Mouse (Mus musculus): ENCODE measurements around the gene Stambp.

The Stambp gene

DNA sequence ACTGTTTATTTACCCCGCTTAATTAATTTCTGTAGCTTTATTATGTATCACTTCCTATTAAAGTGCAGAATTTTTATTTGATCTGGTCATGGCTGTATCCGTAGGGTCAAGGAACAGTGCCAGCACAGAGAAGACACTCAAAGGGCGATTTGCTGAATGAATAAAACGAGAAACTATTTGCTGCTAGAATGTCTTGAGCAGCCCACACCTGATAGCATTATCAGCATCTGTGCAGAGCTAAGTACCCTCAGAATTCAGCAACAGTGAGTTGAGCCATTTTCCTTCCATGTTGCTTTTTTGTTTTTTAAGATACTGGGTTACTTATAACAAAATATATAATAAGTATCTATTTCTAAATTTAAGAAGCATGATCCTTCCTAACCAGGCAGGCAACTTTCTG lies 67.0 kb downstream of the Stambp start:
- ATAC-seq (ENCODE audit: insufficient number of reproducible peaks, low FRiP score, low TSS enrichment) = no peak

DNA sequence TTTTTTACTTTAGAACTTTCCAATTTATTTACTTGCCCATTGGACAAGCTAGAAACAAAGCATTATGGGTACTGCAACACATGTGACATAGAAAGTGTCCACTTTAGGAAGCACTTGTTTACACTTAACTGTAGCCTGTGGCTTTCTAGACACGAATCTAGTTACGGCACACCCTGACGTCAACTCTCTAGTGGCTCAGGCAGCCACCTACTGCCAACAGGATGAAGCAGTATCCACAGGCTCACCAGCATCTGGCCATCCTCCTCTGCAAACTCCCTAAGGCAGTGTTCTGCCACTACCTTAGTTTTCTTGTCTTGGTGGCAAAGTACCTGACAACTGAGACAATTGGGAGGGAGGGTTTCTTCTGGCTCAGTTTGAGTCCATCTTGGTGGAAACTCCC lies 69.2 kb downstream of the Stambp start:
- no peak for ATAC-seq (ENCODE audit: insufficient number of reproducible peaks, low FRiP score, low TSS enrichment)

DNA sequence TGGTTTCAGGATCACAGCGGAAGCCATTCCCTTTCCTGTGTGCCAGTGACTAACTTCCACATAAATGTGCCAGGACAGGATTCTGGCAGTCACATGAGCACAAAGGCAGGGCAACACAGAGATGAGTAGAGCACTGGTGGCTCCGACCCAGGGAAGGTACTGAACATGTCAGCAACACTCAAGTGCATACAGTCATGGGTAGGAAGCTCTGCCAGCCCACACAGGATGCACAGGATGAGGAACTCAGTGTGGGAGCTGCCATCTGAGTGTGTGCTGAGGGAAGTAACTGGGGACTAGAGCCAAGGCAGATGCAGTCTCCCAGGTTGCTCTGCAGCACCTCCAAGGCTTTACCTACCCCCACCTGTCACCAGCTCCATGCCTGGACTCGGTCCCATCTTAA lies 69.9 kb downstream of the Stambp start:
- no peak for ATAC-seq (ENCODE audit: insufficient number of reproducible peaks, low FRiP score, low TSS enrichment)

DNA sequence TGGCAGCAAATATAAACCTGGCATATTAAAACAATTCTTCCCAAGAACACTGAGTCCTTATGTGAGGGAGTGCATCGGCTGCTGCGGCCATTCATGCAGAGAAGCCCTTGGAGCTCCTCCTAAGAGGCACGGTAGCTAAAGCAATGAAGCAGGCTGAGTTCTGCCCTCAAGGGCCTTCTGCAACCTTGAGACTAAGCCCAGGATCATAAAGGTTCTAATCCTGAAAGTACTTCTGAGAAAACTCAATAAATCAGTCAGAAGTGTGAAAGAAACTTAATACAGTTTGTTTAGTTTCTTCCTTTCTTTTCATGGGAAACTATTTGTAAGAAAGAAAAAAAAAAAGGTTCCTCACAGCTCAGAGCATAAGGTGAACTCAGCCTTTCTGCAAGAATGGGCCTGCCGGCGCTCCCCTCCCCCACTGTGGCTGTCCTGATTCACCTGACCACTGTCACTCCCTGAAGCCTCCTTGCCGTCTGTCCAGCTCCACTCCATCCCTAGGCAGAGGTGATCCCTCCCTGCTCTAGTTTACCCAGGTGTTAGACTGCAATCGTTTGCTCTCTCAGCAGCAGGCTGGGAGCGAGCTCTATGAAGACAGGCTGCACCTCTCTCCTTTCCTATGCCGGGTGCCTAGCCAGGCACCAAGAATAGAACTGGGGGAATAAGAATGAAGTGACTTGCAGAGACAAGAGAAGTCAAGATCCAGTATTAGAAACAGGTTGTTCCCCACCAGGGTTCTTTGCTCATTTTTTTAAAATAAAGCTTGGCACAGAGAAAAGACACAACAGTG lies 70.8 kb downstream of the Stambp start:
- ATAC-seq (ENCODE audit: insufficient number of reproducible peaks, low FRiP score, low TSS enrichment) = no peak

DNA sequence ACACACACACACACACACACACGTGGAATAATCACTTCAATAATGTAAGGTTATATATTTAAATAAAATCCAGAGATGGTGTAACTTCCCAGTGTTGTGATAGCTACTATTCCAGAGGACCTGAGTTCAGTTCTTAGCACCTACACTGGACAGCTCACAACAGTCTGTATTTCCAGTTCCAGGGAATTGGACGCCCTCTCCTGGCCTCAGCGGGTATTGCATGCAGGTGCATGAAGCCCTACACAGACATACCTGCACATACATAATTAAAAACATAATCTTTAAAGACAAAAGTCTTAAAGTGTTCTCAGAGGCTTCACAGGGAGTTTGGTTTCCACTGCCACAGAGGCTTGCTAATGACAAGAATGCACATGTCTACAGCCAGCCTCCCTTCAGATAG lies 72.1 kb downstream of the Stambp start:
- no peak for ATAC-seq (ENCODE audit: insufficient number of reproducible peaks, low FRiP score, low TSS enrichment)

DNA sequence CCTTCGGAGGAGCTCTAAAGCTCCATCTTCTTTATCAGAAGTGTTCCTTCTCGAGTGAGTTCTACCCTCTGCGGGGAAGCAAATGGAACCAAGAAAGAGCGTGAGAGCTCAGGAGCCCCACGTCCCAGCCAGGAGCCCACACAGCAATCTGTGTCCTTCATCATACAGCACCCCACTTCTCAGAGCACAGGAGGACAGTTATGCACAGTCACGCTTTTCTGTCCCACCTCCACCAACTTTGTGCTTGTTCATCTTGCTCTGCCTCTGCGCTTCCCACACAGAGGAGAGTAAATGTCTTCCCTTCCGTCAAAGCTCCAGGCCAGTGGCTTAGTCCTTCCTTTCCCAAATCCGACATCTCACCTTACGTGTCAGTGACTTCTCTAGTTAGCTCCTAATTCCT lies 73.5 kb downstream of the Stambp start:
- ATAC-seq (ENCODE audit: insufficient number of reproducible peaks, low FRiP score, low TSS enrichment) = no peak

DNA sequence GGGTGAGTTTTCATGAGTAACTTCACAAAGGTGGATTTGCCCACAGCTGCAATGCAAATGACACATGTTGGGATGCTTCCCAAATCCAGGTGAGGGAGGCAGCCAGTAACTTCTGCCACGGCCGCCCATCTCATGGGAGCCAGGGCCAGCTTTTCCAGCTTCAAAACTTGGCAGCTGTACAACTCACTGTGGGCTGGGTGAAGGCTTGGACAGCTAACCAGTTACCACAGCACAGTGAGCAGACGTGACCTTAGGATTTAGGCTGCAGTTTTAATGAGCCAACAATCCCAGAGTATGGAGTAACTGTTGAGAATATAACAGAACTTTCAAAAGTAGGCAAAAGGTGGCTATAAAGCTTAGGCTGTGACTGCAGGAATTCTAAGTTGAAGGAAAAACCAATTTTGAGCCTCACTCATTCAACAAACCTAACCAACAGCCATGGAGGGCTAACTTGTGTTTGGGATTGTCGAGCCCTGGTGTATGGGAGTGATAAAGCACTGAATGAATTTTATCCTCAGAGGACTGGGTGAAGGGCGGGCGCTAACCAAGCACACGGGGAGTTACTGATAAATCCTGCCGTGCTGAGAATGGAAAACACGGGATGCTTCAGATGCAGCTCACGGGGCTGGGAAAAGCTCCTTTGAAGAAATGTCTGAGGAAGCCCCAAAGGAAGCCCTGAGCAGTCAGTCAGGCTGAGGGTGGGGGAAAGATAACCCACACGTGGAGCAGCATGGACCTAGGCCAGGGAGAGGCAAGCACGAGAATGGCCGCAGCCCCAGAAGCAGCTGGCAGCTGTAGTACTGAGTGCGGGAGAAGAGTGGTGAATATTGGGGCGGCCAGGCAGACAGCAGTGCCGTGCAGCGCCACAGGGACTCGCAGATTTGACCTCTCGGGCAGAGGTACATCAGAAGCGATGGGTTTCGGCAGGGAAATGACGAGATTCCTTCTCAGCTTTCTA lies 75.5 kb downstream of the Stambp start:
- no peak for ATAC-seq (ENCODE audit: insufficient number of reproducible peaks, low FRiP score, low TSS enrichment)

DNA sequence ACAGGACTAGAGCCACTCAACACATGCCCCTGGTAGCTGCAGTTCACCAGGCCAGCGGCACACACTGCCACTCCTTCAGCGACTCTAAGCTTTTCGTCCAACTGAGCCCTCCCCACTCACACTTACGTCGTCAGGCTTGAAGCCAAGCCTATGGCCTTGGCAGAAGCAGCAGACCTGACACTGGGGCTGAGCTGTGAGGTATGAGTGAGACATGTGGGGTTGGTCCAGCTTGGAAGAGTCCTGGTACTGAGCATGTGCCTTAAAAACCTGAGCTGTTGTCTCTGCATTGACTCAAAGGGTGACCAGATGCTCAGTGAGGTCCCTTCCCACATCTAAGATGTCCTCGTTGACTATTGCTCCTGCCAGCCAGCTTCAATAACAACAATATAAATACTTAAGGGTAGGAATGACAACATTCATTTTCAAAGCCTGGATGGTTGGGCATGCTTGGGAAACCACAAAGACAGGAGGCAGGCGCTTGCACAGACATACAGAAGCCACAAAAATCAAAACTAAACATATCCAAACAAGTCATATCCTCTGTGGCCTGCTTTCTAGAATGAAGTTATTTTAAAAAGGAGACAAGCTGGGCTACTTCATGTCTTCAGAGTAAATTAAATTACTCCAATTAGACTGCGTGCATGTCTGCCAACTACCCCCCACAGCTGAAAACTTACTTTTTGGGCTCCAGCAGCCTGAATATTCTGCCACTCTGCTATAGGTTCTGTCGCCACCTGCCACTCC lies 76.3 kb downstream of the Stambp start:
- 0 out of 2 replicates have a peak, but pooled peaks have one; percentile 49 for ATAC-seq (ENCODE audit: insufficient number of reproducible peaks, low FRiP score, low TSS enrichment)

All from cerebellum, adult (tissue).